Comparison of ENCODE assay signal across 12 mouse cellular contexts in genomic region chr4:137128152-137128551, GRCm38 (mm10).
DNase-seq lines count a peak whose midpoint lies in the region; ATAC-seq lines count a peak whose summit lies in the region.
"Had no signal": no experiment of that assay in that cellular context is flagged by ENCODE, and none has a peak within 500 bp of the region (broad histone marks: within the 10 kb centered on the region; RNA-seq: fewer than 3 reads in every experiment).

No protein-coding gene starts in this region.

- peaks cover 84% of the 10 kb centered on the region for H3K27me3 ChIP-seq in lung, embryonic 15.5 days
- H3K27me3 ChIP-seq in forebrain, embryonic 10.5 days (ENCODE audit: poor library complexity, severe bottlenecking), result no peaks in the 10 kb centered on the region
- peaks cover 21% of the 10 kb centered on the region; the same call in 1 of the 2 replicates for H3K27me3 ChIP-seq in hindbrain, embryonic 10.5 days (ENCODE audit: insufficient read depth, poor library complexity, severe bottlenecking)

- no peak overlapping the region for H3K27ac ChIP-seq in lung, embryonic 15.5 days
- peak overlapping the region; percentile 68 for H3K27ac ChIP-seq in forebrain, embryonic 10.5 days
- peak overlapping the region; percentile 70 for H3K27ac ChIP-seq in hindbrain, embryonic 10.5 days

- H3K36me3 ChIP-seq in lung, embryonic 15.5 days, result no peaks in the 10 kb centered on the region
- H3K36me3 ChIP-seq in forebrain, embryonic 10.5 days (replicated peaks), result no peaks in the 10 kb centered on the region
- H3K36me3 ChIP-seq in hindbrain, embryonic 10.5 days, result no peaks in the 10 kb centered on the region
- H3K36me3 ChIP-seq: G1E had no signal

- 5% methylated on average over 15 of the region's 15 CpGs for WGBS in lung, embryonic 15.5 days
- WGBS in forebrain, embryonic 10.5 days, result 85% methylated on average over 15 of the region's 15 CpGs
- WGBS in hindbrain, embryonic 10.5 days, result 62% methylated on average over 15 of the region's 15 CpGs

- H3K4me2 ChIP-seq in lung, embryonic 15.5 days, result no peak overlapping the region

- no peak overlapping the region for H3K4me3 ChIP-seq in lung, embryonic 15.5 days
- no peak overlapping the region for H3K4me3 ChIP-seq in forebrain, embryonic 10.5 days
- H3K4me3 ChIP-seq in hindbrain, embryonic 10.5 days, result no peak overlapping the region

- H3K4me1 ChIP-seq in lung, embryonic 15.5 days, result no peaks in the 10 kb centered on the region
- peaks cover 6% of the 10 kb centered on the region; the same call in 1 of the 2 replicates for H3K4me1 ChIP-seq in forebrain, embryonic 10.5 days
- peaks cover 27% of the 10 kb centered on the region for H3K4me1 ChIP-seq in hindbrain, embryonic 10.5 days (replicated peaks)

- no peak for DNase-seq in lung, postnatal 36 days
- DNase-seq in forebrain, embryonic 10.5 days (ENCODE audit: extremely low spot score, low spot score), result no peak
- DNase-seq in hindbrain, embryonic 10.5 days (ENCODE audit: low spot score), result peak; percentile 16
- DNase-seq in mesoderm, embryonic 11.5 days (ENCODE audit: low read depth, low spot score), result peak; percentile 83
- no peak for DNase-seq in urinary bladder, postnatal 14 days (ENCODE audit: low spot score)
- no peak for DNase-seq in adrenal gland, postnatal 10 days
- DNase-seq in urinary bladder, postnatal 10 days (ENCODE audit: low spot score), result no peak
- DNase-seq: adrenal gland, postnatal 36 days; layer of hippocampus, adult 9-11 months had no signal

- ATAC-seq in lung, embryonic 15.5 days (ENCODE audit: borderline replicate concordance, extremely low read depth, low FRiP score, low TSS enrichment), result peak; percentile 33; the same call in 1 of the 2 replicates

- no peak overlapping the region for H3K9ac ChIP-seq in lung, embryonic 15.5 days

- H3K9me3 ChIP-seq in lung, embryonic 15.5 days, result no peaks in the 10 kb centered on the region
- no peaks in the 10 kb centered on the region for H3K9me3 ChIP-seq in forebrain, embryonic 10.5 days
- no peaks in the 10 kb centered on the region for H3K9me3 ChIP-seq in hindbrain, embryonic 10.5 days
- H3K9me3 ChIP-seq: G1E; megakaryocyte, embryonic 14.5 days had no signal

Comparison
In these comparisons a context has a peak if more than half of its experiments do, and no peak if none do; other contexts are left out.
1. DNase-seq: peak in hindbrain, embryonic 10.5 days (single experiment) and mesoderm, embryonic 11.5 days (single experiment); none in lung, postnatal 36 days (single experiment), forebrain, embryonic 10.5 days (single experiment), urinary bladder, postnatal 14 days (single experiment), adrenal gland, postnatal 10 days (single experiment) and urinary bladder, postnatal 10 days (single experiment).